Mouse (Mus musculus): ENCODE results near the gene 4930404H24Rik.
A peak's percentile ranks its signal among the peaks of the same experiment; 100 is the strongest.

Gene 4930404H24Rik

GRCm38 (mm10) chr2:153492573-153493392 lies at the start of gene 4930404H24Rik:
Gene 4930404H24Rik, plus strand, starts transcription at chr2:153492790.
- peak; percentile 97 for DNase-seq

- DNase-seq, result peak; percentile 97
Observed at GRCm38 (mm10) chr2:153443434-153444240, 49.0 kb upstream of the 4930404H24Rik start.

GRCm38 (mm10) chr2:153444254-153445136 lies 48.1 kb upstream of the 4930404H24Rik start:
- peak; percentile 98 for DNase-seq

GRCm38 (mm10) chr2:153445137-153446016 lies 47.2 kb upstream of the 4930404H24Rik start:
- peak; percentile 93 for DNase-seq

- DNase-seq, result no peak
Observed at GRCm38 (mm10) chr2:153446017-153446408, 46.6 kb upstream of the 4930404H24Rik start.

- no peak for DNase-seq
Observed at GRCm38 (mm10) chr2:153446476-153446875, 46.1 kb upstream of the 4930404H24Rik start.

- no peak for DNase-seq
Observed at GRCm38 (mm10) chr2:153447719-153448118, 44.9 kb upstream of the 4930404H24Rik start.

GRCm38 (mm10) chr2:153448519-153448918 lies 44.1 kb upstream of the 4930404H24Rik start:
- DNase-seq, result no peak

- DNase-seq, result no peak
Observed at GRCm38 (mm10) chr2:153453961-153454759, 38.4 kb upstream of the 4930404H24Rik start.

- DNase-seq, result no peak
Observed at GRCm38 (mm10) chr2:153454841-153455506, 37.6 kb upstream of the 4930404H24Rik start.

GRCm38 (mm10) chr2:153457467-153457866 lies 35.1 kb upstream of the 4930404H24Rik start:
- DNase-seq, result peak; percentile 93

GRCm38 (mm10) chr2:153458022-153458441 lies 34.6 kb upstream of the 4930404H24Rik start:
- DNase-seq, result peak; percentile 98

GRCm38 (mm10) chr2:153463257-153463656 lies 29.3 kb upstream of the 4930404H24Rik start:
- no peak for DNase-seq

GRCm38 (mm10) chr2:153467372-153467771 lies 25.2 kb upstream of the 4930404H24Rik start:
- DNase-seq, result no peak

GRCm38 (mm10) chr2:153469317-153469716 lies 23.3 kb upstream of the 4930404H24Rik start:
- no peak for DNase-seq

- DNase-seq, result no peak
Observed at GRCm38 (mm10) chr2:153469764-153470163, 22.8 kb upstream of the 4930404H24Rik start.

GRCm38 (mm10) chr2:153470983-153471382 lies 21.6 kb upstream of the 4930404H24Rik start:
- DNase-seq, result no peak

GRCm38 (mm10) chr2:153475114-153476112 lies 17.2 kb upstream of the 4930404H24Rik start:
- peak; percentile 97 for DNase-seq

- peak; percentile 95 for DNase-seq
Observed at GRCm38 (mm10) chr2:153478583-153478982, 14.0 kb upstream of the 4930404H24Rik start.
